Mouse (Mus musculus) cerebellum, adult 2 months (tissue): ENCODE data around the gene Foxe1. TPM values are rescaled to one million over a fixed set of nuclear protein-coding genes. Genes with fewer than 3 reads are reported as not detected.

Experiments
- DNase-seq, 2 experiments: peaks; one replicate each; pipeline ENCODE4 v3.0.0; 2021
- H3K27ac ChIP-seq: fragments of 200-500 bp; 2 replicates; pipeline ENCODE4 v1.5.1; 2012; ENCODE audit warnings: low read length, control low read depth, inconsistent platforms; ENCODE audit not compliant: insufficient read depth
- H3K27me3 ChIP-seq: fragments of 200-500 bp; 2 replicates; pipeline ENCODE4 v1.6.1; 2012; ENCODE audit warnings: inconsistent platforms, mild to moderate bottlenecking, low read length, moderate library complexity; ENCODE audit not compliant: control insufficient read depth, insufficient read depth
- H3K4me1 ChIP-seq: fragments of 200-500 bp; 2 replicates; pipeline ENCODE4 v1.6.1; 2011; ENCODE audit warnings: low read length; ENCODE audit not compliant: control insufficient read depth, insufficient read depth
- H3K4me3 ChIP-seq: fragments of 200-500 bp; replicated peaks from 2 replicates; pipeline ENCODE3; 2011; ENCODE audit warnings: mild to moderate bottlenecking, low read depth, low read length, control low read depth; ENCODE audit not compliant: insufficient read depth
- CTCF ChIP-seq: fragments of 200-500 bp; IDR thresholded peaks from 2 replicates; pipeline ENCODE4 v1.5.1; 2011; ENCODE audit warnings: low read depth, mild to moderate bottlenecking, control low read depth, low read length, moderate library complexity, borderline replicate concordance; ENCODE audit not compliant: insufficient read depth
- POLR2A ChIP-seq: fragments of 200-500 bp; IDR thresholded peaks from 2 replicates; pipeline ENCODE4 v1.6.1; 2011; ENCODE audit warnings: low read length, control low read depth, borderline replicate concordance; ENCODE audit not compliant: insufficient read depth
- WGBS: fragments of 180-500 bp; shearing (Covaris S2); methylation state at CpG from one replicate; pipeline ENCODE4 v1.1.7; 2018; 5-methylcytosine and 5-hydroxymethylcytosine counted together
- polyA plus RNA-seq: library from polyadenylated mRNA; depleted of rRNA; stranded (reverse); fragments of >200 nt; gene quantifications from 2 replicates; pipeline ENCODE4 v1.2.3, GENCODE M21; 2012

Foxe1 gene
- polyA plus RNA-seq, 1 experiment, result not detected

GRCm38 (mm10) chr4:46369070-46369469 is 25.7 kb downstream of the Foxe1 start:
- Histone ChIP-seq H3K27me3 (no peaks in the 10 kb centered on the region), H3K27ac (no peak overlapping the region), H3K4me1 (no peaks in the 10 kb centered on the region; the same call in 1 of the 2 replicates), H3K4me3 (no peak overlapping the region)
- no peak for DNase-seq
- 0 out of 2 replicates have a peak, but pooled peaks have one; percentile 1 for TF ChIP-seq CTCF
- TF ChIP-seq POLR2A, result no peak
- WGBS, result 64% methylated on average over 4 of the region's 4 CpGs

GRCm38 (mm10) chr4:46370406-46370805 is 27.0 kb downstream of the Foxe1 start:
- Histone ChIP-seq H3K4me3 (no peak overlapping the region), H3K27me3 (no peaks in the 10 kb centered on the region), H3K4me1 (no peaks in the 10 kb centered on the region; the same call in 1 of the 2 replicates), H3K27ac (no peak overlapping the region)
- TF ChIP-seq CTCF (no peak), POLR2A (no peak)
- peak in 1 of 2 experiments; percentile 38 for DNase-seq
- WGBS, result 57% methylated on average over 6 of the region's 6 CpGs

GRCm38 (mm10) chr4:46371030-46371429 is 27.6 kb downstream of the Foxe1 start:
- no peak overlapping the region for H3K4me3 ChIP-seq
- no peaks in the 10 kb centered on the region; the same call in 1 of the 2 replicates for H3K4me1 ChIP-seq
- WGBS, result 4% methylated on average over 19 of the region's 19 CpGs
- peak; percentile 56 to 71 for DNase-seq
- H3K27me3 ChIP-seq, result no peaks in the 10 kb centered on the region
- H3K27ac ChIP-seq, result no peak overlapping the region
- TF ChIP-seq POLR2A (no peak), CTCF (no peak)

GRCm38 (mm10) chr4:46374455-46374854 is 31.0 kb downstream of the Foxe1 start:
- Histone ChIP-seq H3K4me3 (no peak overlapping the region), H3K27me3 (no peaks in the 10 kb centered on the region), H3K4me1 (no peaks in the 10 kb centered on the region; the same call in 1 of the 2 replicates), H3K27ac (no peak overlapping the region)
- DNase-seq, result peak; percentile 40
- WGBS, result 58% methylated on average over 6 of the region's 6 CpGs
- TF ChIP-seq CTCF (peak; percentile 52), POLR2A (no peak)

GRCm38 (mm10) chr4:46374869-46375368 is 31.5 kb downstream of the Foxe1 start:
- Histone ChIP-seq H3K27me3 (no peaks in the 10 kb centered on the region), H3K27ac (no peak overlapping the region), H3K4me3 (peak overlapping the region; percentile 46), H3K4me1 (no peaks in the 10 kb centered on the region; the same call in 1 of the 2 replicates)
- TF ChIP-seq POLR2A (no peak), CTCF (peak; percentile 86)
- WGBS, result 15% methylated on average over 22 of the region's 22 CpGs
- peak; percentile 88 to 90 for DNase-seq

- H3K27me3 ChIP-seq, result no peaks in the 10 kb centered on the region
- WGBS, result 37% methylated on average over 5 of the region's 5 CpGs
Measured at GRCm38 (mm10) chr4:46388556-46388955, 45.1 kb downstream of the Foxe1 start.

GRCm38 (mm10) chr4:46389013-46389611 is 45.7 kb downstream of the Foxe1 start, which contains the start of gene Trmo:
TSS of gene Trmo (minus strand) at chr4:46389437.
- no peaks in the 10 kb centered on the region for H3K4me1 ChIP-seq
- peak; percentile 95 to 97 for DNase-seq
- H3K4me3 ChIP-seq, result peak within 1 kb of the TSS; percentile 86
- WGBS, result under 1% methylated on average over 56 of the region's 56 CpGs
- TF ChIP-seq POLR2A (peak; percentile 91), CTCF (no peak; the same call in 1 of the 2 replicates)
- H3K27me3 ChIP-seq, result no peaks in the 10 kb centered on the region
- peak within 1 kb of the TSS; percentile 84 for H3K27ac ChIP-seq

More at GRCm38 (mm10) chr4:46388556-46388955, 45.1 kb downstream of the Foxe1 start:
- Histone ChIP-seq H3K4me3 (peak overlapping the region; percentile 86), H3K27ac (no peak overlapping the region), H3K4me1 (no peaks in the 10 kb centered on the region)
- TF ChIP-seq CTCF (no peak), POLR2A (no peak)
- no peak for DNase-seq
